Mouse (Mus musculus): ENCODE measurements around the gene Rnf225.

DNA sequence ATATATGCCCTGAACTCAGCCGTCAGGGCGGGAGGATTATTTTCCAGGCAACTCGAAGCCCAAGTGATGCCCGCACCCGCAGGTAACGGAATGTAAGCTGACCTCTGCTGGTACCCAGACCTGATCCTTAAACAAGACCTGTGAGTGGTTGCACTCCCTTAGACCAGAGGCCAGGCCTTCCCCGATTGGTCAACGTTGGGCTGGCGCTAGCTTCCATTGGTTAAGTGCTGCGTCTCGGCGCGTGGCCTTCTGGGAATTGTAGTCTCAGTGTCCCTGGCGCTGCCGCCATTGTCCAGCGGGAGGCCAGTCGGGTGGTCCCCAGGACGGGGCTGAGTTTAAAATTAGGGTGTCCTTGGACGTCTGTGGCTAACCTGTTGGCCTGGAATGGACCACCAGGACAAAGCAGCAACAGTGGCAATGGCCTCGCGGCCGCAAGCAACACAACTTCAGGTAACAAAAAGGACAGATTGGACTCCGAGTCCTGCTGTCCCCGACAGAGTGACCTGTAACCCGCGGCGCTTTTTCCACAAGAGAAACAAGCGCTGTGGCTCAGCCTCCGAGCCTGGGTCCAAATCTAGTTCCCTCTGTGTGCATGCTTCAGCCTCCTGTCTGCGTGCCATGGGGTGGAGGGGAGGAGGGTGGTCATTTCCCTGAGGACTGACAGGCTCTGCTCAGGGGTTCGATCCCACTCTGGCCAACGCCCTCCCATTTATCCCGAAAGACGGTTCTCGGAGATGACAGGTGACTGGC is 46.1 kb upstream of the Rnf225 start, which contains the start of gene Zfp128:
- 0 out of 2 replicates have a peak, but pooled peaks have one; percentile 7 for TF ChIP-seq USF1 (IDR thresholded peaks at IDR 0.05; ENCODE audit: low read depth, low read length)
- TF ChIP-seq HCFC1 (IDR thresholded peaks at IDR 0.05; ENCODE audit: low read depth, low read length) = peak; percentile 96
- TF ChIP-seq MXI1 (IDR thresholded peaks at IDR 0.05; ENCODE audit: low read depth, low read length) = no peak
- TF ChIP-seq ZKSCAN1 (IDR thresholded peaks at IDR 0.05; ENCODE audit: low read depth, low read length) = no peak
- TF ChIP-seq ZC3H11A (IDR thresholded peaks at IDR 0.05; ENCODE audit: low read depth, low read length) = no peak
- no peak for TF ChIP-seq GATA1 (IDR thresholded peaks at IDR 0.05; ENCODE audit: low read depth, low read length)
